Mouse (Mus musculus): ENCODE results near the gene Fam78a. TPM values are rescaled to one million over a fixed set of nuclear protein-coding genes. Genes with fewer than 3 reads are reported as not detected.

Fam78a gene
- total and polyA plus RNA-seq, 3 experiments, result 16.0 to 17.4 TPM; not detected in 1

GRCm38 (mm10) chr2:32063451-32064151 lies 21.1 kb downstream of the Fam78a start:
- no peaks in the 10 kb centered on the region for H3K27me3 ChIP-seq (ENCODE audit: control insufficient read depth in 1 of 2, insufficient read depth in 2 of 2, low read length in 2 of 2)
- DNase-seq (ENCODE audit: low read depth, low spot score), result no peak
- H3K4me1 ChIP-seq (ENCODE audit: control insufficient read depth in 1 of 2, insufficient read depth in 2 of 2, low read length in 2 of 2), result peaks cover 22 to 24% of the 10 kb centered on the region in 2 experiments
- no peaks in the 10 kb centered on the region for H3K9me3 ChIP-seq (replicated peaks; ENCODE audit: insufficient read depth, low read length)
- no peak overlapping the region for H3K27ac ChIP-seq (ENCODE audit: control insufficient read depth, low read depth, low read length)
- no peak overlapping the region for H3K9ac ChIP-seq (ENCODE audit: control insufficient read depth, low read depth, low read length, poor library complexity, severe bottlenecking)
- no peaks in the 10 kb centered on the region for H3K79me2 ChIP-seq (ENCODE audit: control insufficient read depth, insufficient read depth, low read length, poor library complexity)
- TF ChIP-seq POLR2AphosphoS2 (IDR thresholded peaks at IDR 0.05; ENCODE audit: low read length), result no peak
- TF ChIP-seq ZKSCAN1 (IDR thresholded peaks at IDR 0.05; ENCODE audit: low read depth, low read length), result no peak
- TF ChIP-seq MAFK (IDR thresholded peaks at IDR 0.05; ENCODE audit: borderline replicate concordance, low read depth, low read length), result no peak
- TF ChIP-seq MEF2A (IDR thresholded peaks at IDR 0.05; ENCODE audit: extremely low read depth, insufficient replicate concordance, low read depth, low read length, poor library complexity, severe bottlenecking), result no peak
- TF ChIP-seq MAZ (IDR thresholded peaks at IDR 0.05; ENCODE audit: low read depth, low read length), result no peak
- no peak for TF ChIP-seq NRF1 (IDR thresholded peaks at IDR 0.05; ENCODE audit: insufficient read depth, low read depth, low read length, poor library complexity, severe bottlenecking)
- no peak for TF ChIP-seq USF1 (IDR thresholded peaks at IDR 0.05; ENCODE audit: low read depth, low read length)
- no peak for TF ChIP-seq CHD1 (IDR thresholded peaks at IDR 0.05; ENCODE audit: low read depth, low read length)
- no peak for TF ChIP-seq USF2 (IDR thresholded peaks at IDR 0.05; ENCODE audit: borderline replicate concordance in 1 of 2, insufficient read depth in 1 of 2, low read depth in 1 of 2, low read length in 2 of 2)
- no peak for TF ChIP-seq UBTF (IDR thresholded peaks at IDR 0.05; ENCODE audit: borderline replicate concordance, insufficient read depth, low read depth, low read length)
- TF ChIP-seq RCOR1 (IDR thresholded peaks at IDR 0.05; ENCODE audit: low read depth, low read length), result no peak
- TF ChIP-seq MAX (IDR thresholded peaks at IDR 0.05; ENCODE audit: low read length), result no peak
- no peak for TF ChIP-seq RAD21 (IDR thresholded peaks at IDR 0.05; ENCODE audit: low read depth, low read length)
- TF ChIP-seq POLR2A (IDR thresholded peaks at IDR 0.05; ENCODE audit: control insufficient read depth in 1 of 2, insufficient read depth in 1 of 2, low read depth in 1 of 2, low read length in 2 of 2, poor library complexity in 1 of 2), result no peak
- H3K36me3 ChIP-seq (ENCODE audit: control insufficient read depth in 1 of 2, insufficient read depth in 2 of 2, low read length in 2 of 2), result peaks cover 0 to 25% of the 10 kb centered on the region in 2 experiments; a peak in 2 of 4 replicates
- no peak overlapping the region for H3K4me3 ChIP-seq (ENCODE audit: control insufficient read depth in 1 of 2, insufficient read depth in 1 of 2, low read depth in 2 of 2, low read length in 2 of 2)

GRCm38 (mm10) chr2:32062626-32063410 lies 21.8 kb downstream of the Fam78a start:
- Histone ChIP-seq H3K9me3 (replicated peaks; ENCODE audit: insufficient read depth, low read length) (no peaks in the 10 kb centered on the region), H3K36me3 (ENCODE audit: control insufficient read depth in 1 of 2, insufficient read depth in 2 of 2, low read length in 2 of 2) (peaks cover 0 to 27% of the 10 kb centered on the region in 2 experiments; a peak in 2 of 4 replicates), H3K9ac (ENCODE audit: control insufficient read depth, low read depth, low read length, poor library complexity, severe bottlenecking) (no peak overlapping the region), H3K4me3 (ENCODE audit: control insufficient read depth in 1 of 2, insufficient read depth in 1 of 2, low read depth in 2 of 2, low read length in 2 of 2) (no peak overlapping the region), H3K4me1 (ENCODE audit: control insufficient read depth in 1 of 2, insufficient read depth in 2 of 2, low read length in 2 of 2) (peaks cover 24 to 30% of the 10 kb centered on the region in 2 experiments), H3K27ac (ENCODE audit: control insufficient read depth, low read depth, low read length) (peak overlapping the region; percentile 82), H3K27me3 (ENCODE audit: control insufficient read depth in 1 of 2, insufficient read depth in 2 of 2, low read length in 2 of 2) (no peaks in the 10 kb centered on the region), H3K79me2 (ENCODE audit: control insufficient read depth, insufficient read depth, low read length, poor library complexity) (no peaks in the 10 kb centered on the region)
- DNase-seq (ENCODE audit: low read depth, low spot score), result no peak
- TF ChIP-seq ZMIZ1 (IDR thresholded peaks at IDR 0.05; ENCODE audit: low read depth, low read length) (no peak), MYC (IDR thresholded peaks at IDR 0.05; ENCODE audit: low read depth, low read length) (no peak), USF1 (IDR thresholded peaks at IDR 0.05; ENCODE audit: low read depth, low read length) (peak; percentile 59), MYB (IDR thresholded peaks at IDR 0.05; ENCODE audit: low read depth, low read length) (no peak), ZNF384 (IDR thresholded peaks at IDR 0.05; ENCODE audit: low read depth, low read length) (no peak), POLR2AphosphoS2 (IDR thresholded peaks at IDR 0.05; ENCODE audit: low read length) (no peak), CTCF (IDR thresholded peaks at IDR 0.05 in 2 of 3, conservative IDR thresholded peaks at IDR 0.05 in 1 of 3; ENCODE audit: control insufficient read depth in 1 of 3, insufficient read depth in 1 of 3, low read depth in 2 of 3, low read length in 3 of 3, poor library complexity in 1 of 3, severe bottlenecking in 1 of 3) (no peak)

All from MEL (cell line).